Mouse (Mus musculus) layer of hippocampus, adult 11-12 months (tissue): ENCODE measurements at regions not wholly inside any gene's neighbourhood (a gene's known extent, or its start where the extent isn't known, plus 50 kb on each side); places are given as distances from the start of the nearest gene placed in this dataset.
A peak's percentile ranks its signal among the peaks of the same experiment; 100 is the strongest.

Experiments used
- DNase-seq: peaks from one replicate; pipeline ENCODE4 v3.0.0; 2022; ENCODE audit warnings: low spot score

GRCm38 (mm10) chr1:18849038-18849437 is 253.8 kb upstream of the Tfap2d start:
- no peak for DNase-seq

DNA sequence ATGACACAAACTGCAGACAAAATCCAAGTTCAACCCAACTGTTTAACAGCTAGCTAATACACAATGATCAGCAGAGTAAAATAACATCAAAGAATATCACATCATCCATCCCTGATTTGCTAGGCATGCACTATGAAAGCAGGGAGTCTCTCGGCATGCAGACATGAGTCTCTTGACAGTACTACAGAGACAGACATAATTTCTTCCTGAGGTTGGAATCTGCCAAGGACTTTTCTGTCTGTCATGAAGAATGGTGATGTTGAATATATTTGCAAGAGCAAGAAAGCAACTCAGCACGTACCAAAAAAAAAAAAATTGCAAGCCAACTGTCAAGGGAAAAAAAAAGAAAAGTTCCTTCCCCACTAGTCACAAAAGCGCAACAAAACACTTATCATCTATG is 245.4 kb upstream of the Tfap2d start:
- DNase-seq, result no peak

DNA sequence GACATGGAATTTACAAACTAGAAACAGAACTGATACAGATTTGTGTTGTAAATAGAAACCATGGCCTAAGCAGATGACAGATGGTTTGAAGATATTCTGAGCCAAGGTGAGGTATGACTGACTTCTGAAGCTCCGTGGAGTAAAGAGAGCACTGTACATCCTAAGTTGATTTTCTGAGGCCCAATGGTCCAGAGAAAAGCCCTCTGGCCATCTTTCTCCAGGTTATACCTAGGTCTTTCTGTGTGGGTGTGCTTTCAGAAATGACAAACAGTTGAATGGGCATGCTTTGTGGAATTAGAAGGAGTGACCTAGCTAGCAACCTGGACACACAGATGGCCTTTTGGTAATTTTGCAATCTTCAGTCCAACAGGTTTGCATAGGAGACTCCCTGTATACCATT is 199.6 kb upstream of the Tfap2d start:
- no peak for DNase-seq

- DNase-seq, result no peak
Measured at GRCm38 (mm10) chr1:18903696-18904095, 199.1 kb upstream of the Tfap2d start.

- DNase-seq, result no peak
Measured at GRCm38 (mm10) chr1:18911578-18911977, 191.2 kb upstream of the Tfap2d start.

DNA sequence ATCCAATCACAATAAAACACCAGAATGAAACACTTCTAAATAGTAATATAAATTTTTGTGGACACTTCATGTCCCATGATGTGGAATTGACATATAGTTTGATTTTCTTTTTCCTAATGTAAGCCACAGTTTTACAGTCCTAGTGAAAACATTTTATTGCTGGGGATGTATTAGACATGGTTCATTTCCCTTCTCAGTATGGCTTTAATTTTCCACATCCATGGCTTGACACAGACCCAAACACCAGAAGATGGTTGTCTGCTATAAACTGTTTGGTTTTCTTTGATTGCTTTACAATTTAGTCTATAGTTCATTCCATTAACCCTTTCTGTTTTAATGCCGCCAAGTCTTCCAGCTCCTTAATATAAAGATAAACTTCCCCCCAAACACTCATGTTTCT is 146.5 kb upstream of the Tfap2d start:
- DNase-seq, result no peak

DNA sequence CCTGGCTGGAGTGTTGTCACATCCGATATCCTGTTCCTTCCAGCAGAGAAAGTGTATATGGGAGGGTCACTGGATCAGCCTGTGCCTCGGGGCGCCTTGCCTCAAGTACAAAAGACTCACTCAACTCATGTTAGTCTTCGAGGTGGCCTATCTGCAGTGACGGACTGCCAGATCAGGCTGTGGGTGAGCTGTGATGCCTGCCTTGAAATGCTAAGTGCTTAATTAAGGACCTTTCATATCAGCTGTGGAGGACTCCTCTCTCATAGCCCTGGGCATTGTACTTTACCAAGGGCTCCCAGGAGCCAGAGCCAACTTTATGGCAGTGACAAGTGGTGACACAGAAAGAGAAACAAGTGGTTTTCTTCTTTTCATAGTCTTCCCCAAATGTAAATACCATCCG is 145.8 kb upstream of the Tfap2d start:
- no peak for DNase-seq

GRCm38 (mm10) chr1:18961464-18961863 is 141.4 kb upstream of the Tfap2d start:
- no peak for DNase-seq

GRCm38 (mm10) chr1:18961889-18962288 is 140.9 kb upstream of the Tfap2d start:
- DNase-seq, result no peak

GRCm38 (mm10) chr1:18968935-18969334 is 133.9 kb upstream of the Tfap2d start:
- no peak for DNase-seq

DNA sequence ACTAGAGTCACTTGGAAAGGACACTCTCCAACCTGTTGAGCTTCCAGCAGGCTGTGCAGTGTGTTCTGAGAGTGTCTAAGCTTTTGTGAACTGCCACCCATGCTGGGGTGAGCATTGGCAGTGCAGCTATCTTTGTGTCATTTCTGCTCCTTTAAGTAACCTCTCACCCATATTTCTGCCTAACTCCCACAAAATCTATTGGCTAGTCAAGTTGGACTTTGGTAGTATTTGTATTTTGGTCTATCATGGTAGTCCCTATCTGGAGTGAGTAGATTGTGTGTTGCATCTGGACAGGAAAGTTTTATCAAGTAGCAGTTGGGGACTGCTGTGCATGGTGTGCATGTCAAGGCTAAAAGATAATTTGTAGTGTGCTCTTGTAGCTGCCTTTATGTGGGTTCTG is 132.6 kb upstream of the Tfap2d start:
- DNase-seq, result no peak

- DNase-seq, result no peak
Measured at GRCm38 (mm10) chr1:18973826-18974620, 128.8 kb upstream of the Tfap2d start.

- no peak for DNase-seq
Measured at GRCm38 (mm10) chr1:18974860-18975439, 127.9 kb upstream of the Tfap2d start.

DNA sequence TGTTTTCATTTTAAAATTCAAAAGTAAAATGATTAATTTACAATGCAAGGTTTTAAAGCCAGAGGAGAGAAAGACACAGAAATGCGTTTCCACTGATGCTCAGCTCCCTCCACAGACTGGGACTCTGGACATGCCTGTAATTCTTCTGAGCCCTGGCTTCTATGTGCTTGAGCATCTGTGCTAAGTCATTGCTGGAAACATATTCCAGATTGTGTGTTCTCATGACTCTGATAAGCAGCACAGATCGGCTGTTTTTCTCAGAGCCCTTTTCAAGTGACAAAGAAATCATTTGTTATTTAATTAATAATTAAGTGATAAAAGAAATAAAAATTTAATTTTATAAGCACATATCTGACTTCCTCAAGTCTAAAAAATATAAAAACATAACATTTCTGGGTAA is 127.3 kb upstream of the Tfap2d start:
- DNase-seq, result peak; percentile 14

DNA sequence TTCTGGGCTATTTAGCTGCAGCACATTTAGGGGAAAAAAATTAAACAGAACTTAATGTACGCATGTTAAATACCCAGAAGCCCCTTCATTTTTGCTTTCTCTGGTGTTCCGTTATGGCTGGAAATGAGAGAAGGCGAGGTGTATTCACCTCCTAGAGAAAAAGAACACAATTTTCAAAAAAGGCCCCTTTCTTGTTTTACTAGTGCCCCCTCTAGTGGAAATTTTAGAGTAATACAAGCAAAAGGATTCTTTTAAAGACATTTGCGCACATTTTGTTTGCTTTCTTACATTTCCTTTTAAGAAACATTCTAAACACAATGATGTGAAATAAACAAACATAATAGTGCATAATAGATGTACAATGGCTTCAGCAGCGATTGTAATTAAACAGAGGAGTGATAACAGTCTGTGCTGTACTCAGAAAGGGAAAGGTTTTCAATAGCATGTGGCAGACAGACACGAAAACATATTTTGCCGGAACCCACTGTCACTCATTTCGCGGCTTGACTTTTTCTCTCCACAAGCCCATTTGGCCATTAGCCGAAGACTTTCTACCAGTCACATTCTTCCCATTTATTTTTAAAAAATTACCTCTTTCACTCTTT is 126.0 kb upstream of the Tfap2d start:
- no peak for DNase-seq

- no peak for DNase-seq
Measured at GRCm38 (mm10) chr1:18979141-18979540, 123.7 kb upstream of the Tfap2d start.

DNA sequence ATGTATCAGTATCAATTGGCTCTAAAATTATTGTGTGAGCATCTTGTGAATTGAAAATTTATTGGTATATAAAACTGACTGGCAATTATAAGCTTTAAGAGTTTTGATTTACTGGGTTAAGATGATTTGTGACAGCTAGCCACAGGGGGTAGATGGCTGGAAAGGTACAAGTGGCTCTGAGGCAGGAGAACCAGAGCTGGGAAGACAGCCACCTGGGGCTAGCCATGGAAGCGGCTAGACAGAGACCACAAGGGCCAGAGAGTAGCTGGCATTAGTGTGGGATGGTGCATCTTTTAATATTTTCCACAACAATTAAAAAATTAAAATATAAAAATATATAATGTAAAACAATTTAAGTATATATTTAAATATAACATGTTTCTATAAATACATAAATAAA is 86.0 kb upstream of the Tfap2d start:
- DNase-seq, result no peak
